Mouse (Mus musculus) heart, embryonic 10.5 days (tissue): Measurements from ENCODE around the gene Cisd3. TPM values are rescaled to one million over a fixed set of nuclear protein-coding genes. Genes with fewer than 3 reads are reported as not detected.

Experiments
- DNase-seq: peaks from one replicate; pipeline ENCODE4 v3.0.0-alpha.2; 2017; ENCODE audit warnings: low spot score
- H3K27ac ChIP-seq: fragments of 300-500 bp; sonication (generic); 2 replicates; pipeline ENCODE4 v1.5.1; 2016; ENCODE audit warnings: mild to moderate bottlenecking
- H3K27me3 ChIP-seq: fragments of 300-500 bp; sonication (generic); 2 replicates; pipeline ENCODE4 v1.6.1; 2016; ENCODE audit warnings: mild to moderate bottlenecking; ENCODE audit not compliant: poor library complexity, insufficient read depth, severe bottlenecking
- H3K36me3 ChIP-seq: fragments of 300-500 bp; sonication (generic); 2 replicates; pipeline ENCODE4 v1.6.1; 2016; ENCODE audit warnings: mild to moderate bottlenecking, moderate library complexity
- H3K4me1 ChIP-seq: fragments of 300-500 bp; sonication (generic); 2 replicates; pipeline ENCODE4 v1.6.1; 2016; ENCODE audit warnings: mild to moderate bottlenecking
- H3K4me3 ChIP-seq: fragments of 300-500 bp; sonication (generic); 2 replicates; pipeline ENCODE4 v1.5.1; 2016; ENCODE audit warnings: mild to moderate bottlenecking, moderate library complexity
- H3K9me3 ChIP-seq: fragments of 300-500 bp; sonication (generic); 2 replicates; pipeline ENCODE4 v1.6.1; 2016; ENCODE audit warnings: mild to moderate bottlenecking, moderate library complexity
- WGBS: fragments of 180-500 bp; shearing (Covaris S2); methylation state at CpG from one replicate; pipeline ENCODE4 v1.1.7; 2016; 5-methylcytosine and 5-hydroxymethylcytosine counted together
- polyA plus RNA-seq: library from polyadenylated mRNA; unstranded; fragments of >200 nt; fragmentation: Nextera tagmentation; extraction: Ambion mirVana; gene quantifications from 2 replicates; pipeline ENCODE4 v1.2.1, GENCODE M21; 2016

The Cisd3 gene
- polyA plus RNA-seq, 1 experiment from 2014 or later = 49.8 TPM

- peak overlapping the region; percentile 91 for H3K4me3 ChIP-seq
Observed at GRCm38 (mm10) chr11:97658751-97659266, 26.8 kb upstream of the Cisd3 start.

DNA sequence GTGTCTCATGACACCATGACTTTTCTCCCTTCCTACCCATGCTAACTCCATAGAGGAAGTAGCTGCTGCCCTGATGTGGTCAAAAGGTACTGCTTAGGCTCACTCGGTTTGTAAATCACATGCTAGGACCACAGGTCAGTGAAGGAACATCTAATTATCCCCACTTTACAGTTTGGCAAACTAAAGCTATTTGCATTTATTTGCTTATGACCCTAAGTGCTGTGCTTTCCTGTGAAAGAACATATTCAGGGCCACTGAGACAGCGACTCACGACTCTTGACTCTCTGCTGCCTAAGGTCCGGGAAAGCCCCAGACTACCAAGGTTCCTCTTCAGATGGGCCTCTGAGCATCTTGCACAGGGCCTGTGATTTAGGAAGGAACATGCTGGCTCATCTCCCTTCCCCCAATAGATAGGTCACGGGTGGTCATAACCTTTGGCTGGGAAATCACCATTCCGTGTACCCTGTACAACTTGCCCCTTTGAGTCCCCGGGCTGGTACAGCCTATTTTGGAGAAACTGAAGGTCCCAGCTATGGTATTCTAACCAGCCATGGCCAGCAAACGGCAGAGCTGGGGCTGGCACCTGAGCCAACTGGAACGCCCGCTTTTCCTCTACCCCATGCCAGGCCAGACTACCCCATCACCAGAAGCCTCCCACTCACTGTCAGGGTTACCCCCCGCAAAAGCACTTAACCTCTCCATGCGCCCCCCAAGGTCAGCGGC is 26.2 kb upstream of the Cisd3 start:
- Histone ChIP-seq H3K36me3 (no peaks in the 10 kb centered on the region), H3K27ac (peak overlapping the region; percentile 97), H3K4me3 (peak overlapping the region; percentile 91), H3K27me3 (0 out of 2 replicates have a peak, but pooled peaks cover 11% of the 10 kb centered on the region), H3K9me3 (no peaks in the 10 kb centered on the region), H3K4me1 (peaks cover 62% of the 10 kb centered on the region)
- no peak for DNase-seq
- WGBS = 12% methylated on average over 13 of the region's 13 CpGs

More at GRCm38 (mm10) chr11:97658751-97659266, 26.8 kb upstream of the Cisd3 start:
- Histone ChIP-seq H3K9me3 (no peaks in the 10 kb centered on the region), H3K27me3 (0 out of 2 replicates have a peak, but pooled peaks cover 11% of the 10 kb centered on the region), H3K4me1 (peaks cover 58% of the 10 kb centered on the region), H3K36me3 (no peaks in the 10 kb centered on the region), H3K27ac (peak overlapping the region; percentile 97)
- DNase-seq = no peak
- 24% methylated on average over 11 of the region's 11 CpGs for WGBS

DNA sequence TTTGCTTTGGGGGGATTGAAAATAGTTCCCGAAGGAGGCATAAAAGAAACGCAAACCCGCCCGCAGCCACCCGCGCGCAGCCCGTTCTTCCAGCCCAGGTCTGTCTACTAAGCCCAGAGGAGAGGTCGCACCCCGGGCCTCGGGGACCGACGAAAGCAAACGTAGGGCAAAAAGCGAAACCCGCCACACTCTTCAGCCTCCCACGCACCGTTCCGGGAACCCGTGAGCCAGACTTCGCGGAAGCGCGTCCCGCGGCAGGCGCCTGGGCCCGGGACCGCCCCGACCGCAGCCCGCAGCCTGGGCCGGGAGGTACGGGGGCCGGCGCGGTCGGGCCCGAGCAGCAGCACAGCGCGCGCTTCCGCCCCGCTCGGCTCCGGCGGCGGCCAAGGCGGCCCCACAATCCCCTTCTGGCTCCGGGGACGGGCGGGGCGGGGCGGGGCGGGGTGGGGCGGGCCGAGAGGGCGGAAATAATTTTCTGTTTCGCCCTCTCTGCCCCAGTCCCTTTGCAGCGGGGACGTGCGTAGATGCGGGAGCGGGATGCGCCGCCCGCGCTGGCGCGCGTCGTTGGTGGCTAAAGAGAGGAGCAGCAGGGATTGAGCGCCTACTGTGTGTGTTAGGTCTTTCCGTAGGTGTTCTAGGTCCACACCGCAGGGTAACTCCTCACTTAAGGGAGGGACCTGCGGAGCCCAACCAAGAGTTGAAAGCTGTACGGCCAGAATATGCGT is 25.5 kb upstream of the Cisd3 start:
- H3K4me1 ChIP-seq = peaks cover 70% of the 10 kb centered on the region
- peaks cover 1% of the 10 kb centered on the region for H3K36me3 ChIP-seq
- 0 out of 2 replicates have a peak, but pooled peaks cover 11% of the 10 kb centered on the region for H3K27me3 ChIP-seq
- DNase-seq = peak; percentile 91
- H3K4me3 ChIP-seq = peak overlapping the region; percentile 91
- no peaks in the 10 kb centered on the region for H3K9me3 ChIP-seq
- peak overlapping the region; percentile 97 for H3K27ac ChIP-seq
- WGBS = under 1% methylated on average over 77 of the region's 78 CpGs

GRCm38 (mm10) chr11:97660734-97661647 is 24.6 kb upstream of the Cisd3 start:
- 5% methylated on average over 27 of the region's 27 CpGs for WGBS

DNA sequence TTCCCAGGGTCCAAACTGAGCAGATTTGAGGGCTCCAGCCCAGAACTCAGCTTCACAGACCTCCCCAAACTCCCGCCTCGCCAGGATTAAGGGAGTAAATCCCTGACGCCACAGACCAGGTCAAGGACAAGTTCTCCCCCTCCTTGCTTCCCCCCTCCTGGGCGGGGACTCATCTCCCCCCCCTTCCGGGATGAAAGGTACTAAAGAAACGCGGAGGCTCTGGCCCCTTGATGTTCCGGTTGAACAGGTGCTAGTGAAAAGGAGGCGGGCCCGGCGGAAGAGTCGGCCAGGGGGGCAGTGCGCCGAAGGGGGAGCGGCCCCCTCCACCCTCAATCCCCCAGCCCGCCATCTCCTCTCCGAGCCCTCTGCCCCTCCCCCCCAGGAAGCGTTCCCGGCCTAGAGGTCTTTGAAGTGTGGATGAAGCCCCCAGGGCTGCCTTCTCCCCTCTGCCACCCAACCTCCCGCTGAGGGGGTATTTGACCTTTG is 23.9 kb upstream of the Cisd3 start:
- Histone ChIP-seq H3K27me3 (0 out of 2 replicates have a peak, but pooled peaks cover 11% of the 10 kb centered on the region), H3K4me1 (peaks cover 70% of the 10 kb centered on the region), H3K4me3 (peak overlapping the region; percentile 91), H3K36me3 (peaks cover 16% of the 10 kb centered on the region), H3K27ac (peak overlapping the region; percentile 97), H3K9me3 (no peaks in the 10 kb centered on the region)
- WGBS = under 1% methylated on average over 20 of the region's 20 CpGs
- DNase-seq = no peak

More at GRCm38 (mm10) chr11:97660734-97661647, 24.6 kb upstream of the Cisd3 start:
- H3K36me3 ChIP-seq = peaks cover 9% of the 10 kb centered on the region
- peak overlapping the region; percentile 97 for H3K27ac ChIP-seq
- H3K9me3 ChIP-seq = no peaks in the 10 kb centered on the region
- H3K27me3 ChIP-seq = 0 out of 2 replicates have a peak, but pooled peaks cover 11% of the 10 kb centered on the region
- peak overlapping the region; percentile 91 for H3K4me3 ChIP-seq
- DNase-seq = no peak
- H3K4me1 ChIP-seq = peaks cover 74% of the 10 kb centered on the region

DNA sequence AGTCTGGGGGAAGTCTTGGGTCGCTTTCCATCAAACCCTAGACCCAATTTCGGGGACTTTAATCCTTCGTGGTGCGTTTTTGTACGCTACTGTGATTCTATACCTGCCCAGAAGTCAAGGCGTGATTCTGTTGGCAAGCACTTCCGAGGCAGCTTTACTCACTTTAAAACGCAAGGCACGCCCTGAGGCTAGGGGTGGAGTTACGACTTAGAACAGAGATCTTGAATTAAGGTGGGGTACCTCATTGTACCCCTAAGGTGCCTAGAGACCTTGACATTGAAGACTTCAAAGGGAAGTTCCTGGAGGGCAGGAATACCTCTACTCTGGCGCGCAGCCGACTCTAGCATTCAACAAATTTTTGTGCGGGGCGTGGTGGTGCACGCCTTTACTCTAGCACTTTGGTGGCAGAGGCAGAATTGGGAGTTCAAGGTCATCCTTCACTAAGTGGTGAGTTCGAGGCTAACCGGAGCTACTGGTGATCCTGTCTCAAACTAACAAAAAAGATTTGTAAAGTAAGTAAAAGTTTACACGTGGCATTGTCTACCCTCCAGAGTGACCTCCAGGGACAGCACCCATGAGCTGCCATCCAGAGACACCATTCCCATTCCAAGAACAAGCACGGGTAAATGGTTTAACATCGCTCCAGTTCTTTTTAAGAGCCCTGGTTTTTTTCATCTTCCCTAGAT is 23.3 kb upstream of the Cisd3 start:
- no peak for DNase-seq
- H3K27me3 ChIP-seq = 0 out of 2 replicates have a peak, but pooled peaks cover 11% of the 10 kb centered on the region
- peaks cover 67% of the 10 kb centered on the region for H3K4me1 ChIP-seq
- H3K9me3 ChIP-seq = no peaks in the 10 kb centered on the region
- WGBS = under 1% methylated on average over 21 of the region's 21 CpGs
- H3K4me3 ChIP-seq = peak overlapping the region; percentile 91
- peaks cover 23% of the 10 kb centered on the region for H3K36me3 ChIP-seq
- peak overlapping the region; percentile 97 for H3K27ac ChIP-seq

DNA sequence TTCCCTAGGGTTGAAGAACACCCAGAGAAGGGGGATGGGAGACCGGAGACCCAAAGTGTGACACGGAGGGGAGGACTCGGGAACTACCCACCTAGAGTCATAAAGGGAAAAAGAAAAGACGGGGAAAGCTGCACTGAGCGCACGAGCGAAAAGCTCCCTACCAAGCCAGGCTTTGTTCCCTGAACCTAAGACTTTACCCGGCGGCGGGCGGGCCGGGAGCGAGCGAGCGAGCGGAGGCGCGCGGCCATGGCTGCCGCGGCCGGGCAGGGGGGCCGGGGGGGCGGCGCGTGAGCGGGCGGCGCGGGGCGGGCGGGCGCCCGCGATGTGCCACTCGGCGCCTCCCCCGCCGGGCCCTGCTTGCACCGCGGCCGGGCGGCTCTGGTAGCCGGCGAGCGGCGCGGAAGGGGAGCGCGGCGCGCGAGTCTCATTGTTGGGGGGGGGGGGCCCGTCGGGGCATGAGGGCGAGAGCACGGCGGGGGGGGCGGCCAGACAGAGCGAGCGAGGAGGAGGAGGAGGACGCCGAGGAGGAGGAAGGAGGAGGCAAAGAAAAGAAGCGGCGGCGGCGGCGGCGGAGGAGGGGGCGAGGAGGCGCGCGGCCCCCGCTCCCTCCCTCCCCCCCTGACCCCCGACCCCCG is 22.6 kb upstream of the Cisd3 start, which contains the start of gene Mllt6:
TSS of gene Mllt6 (plus strand) at position 522 of the 635 bp plus-strand sequence.
- WGBS = 6% methylated on average over 53 of the region's 76 CpGs
- Histone ChIP-seq H3K9me3 (no peaks in the 10 kb centered on the region), H3K36me3 (peaks cover 29% of the 10 kb centered on the region), H3K27me3 (0 out of 2 replicates have a peak, but pooled peaks cover 11% of the 10 kb centered on the region), H3K27ac (peak within 1 kb of the TSS; percentile 97), H3K4me3 (peak within 1 kb of the TSS; percentile 91), H3K4me1 (peaks cover 66% of the 10 kb centered on the region)
- peak; percentile 89 for DNase-seq

- WGBS = under 1% methylated on average over 43 of the region's 57 CpGs
- DNase-seq = no peak
- Histone ChIP-seq H3K9me3 (no peaks in the 10 kb centered on the region), H3K4me3 (peak overlapping the region; percentile 91), H3K36me3 (peaks cover 36% of the 10 kb centered on the region), H3K27me3 (0 out of 2 replicates have a peak, but pooled peaks cover 11% of the 10 kb centered on the region), H3K27ac (peak overlapping the region; percentile 97), H3K4me1 (peaks cover 69% of the 10 kb centered on the region)
Observed at GRCm38 (mm10) chr11:97663528-97664338, 21.9 kb upstream of the Cisd3 start.

- WGBS = under 1% methylated on average over 6 of the region's 8 CpGs
- no peak for DNase-seq
- Histone ChIP-seq H3K27ac (peak overlapping the region; percentile 97), H3K9me3 (no peaks in the 10 kb centered on the region), H3K36me3 (peaks cover 42% of the 10 kb centered on the region), H3K4me3 (peak overlapping the region; percentile 91), H3K4me1 (peaks cover 69% of the 10 kb centered on the region), H3K27me3 (0 out of 2 replicates have a peak, but pooled peaks cover 11% of the 10 kb centered on the region)
Observed at GRCm38 (mm10) chr11:97664339-97664665, 21.3 kb upstream of the Cisd3 start.

DNA sequence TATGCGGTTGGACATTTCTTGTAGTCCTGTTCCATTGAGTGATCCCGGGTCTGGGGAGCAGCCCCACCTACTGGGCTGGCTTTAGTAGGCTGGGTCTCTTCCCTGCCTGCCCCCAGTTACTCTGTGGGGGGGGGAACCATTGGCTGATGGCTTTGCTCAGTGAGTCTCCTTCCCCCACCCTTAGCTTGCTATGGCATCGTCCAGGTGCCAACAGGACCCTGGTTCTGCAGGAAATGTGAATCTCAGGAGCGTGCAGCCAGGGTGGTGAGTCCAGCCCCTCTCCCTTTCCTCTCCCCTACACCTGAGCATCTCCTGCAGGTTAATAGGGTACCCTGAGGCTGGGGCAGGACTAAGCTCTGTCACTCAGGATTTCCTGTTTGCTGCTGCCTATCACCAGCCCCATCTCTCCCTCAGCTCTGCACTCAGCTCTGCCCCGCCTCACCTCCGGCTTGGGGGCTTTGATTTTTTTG is 20.8 kb upstream of the Cisd3 start:
- peak overlapping the region; percentile 97 for H3K27ac ChIP-seq
- H3K4me1 ChIP-seq = peaks cover 69% of the 10 kb centered on the region
- H3K9me3 ChIP-seq = no peaks in the 10 kb centered on the region
- WGBS = 33% methylated on average over 6 of the region's 6 CpGs
- DNase-seq = no peak
- peak overlapping the region; percentile 91 for H3K4me3 ChIP-seq
- peaks cover 44% of the 10 kb centered on the region for H3K36me3 ChIP-seq
- 0 out of 2 replicates have a peak, but pooled peaks cover 11% of the 10 kb centered on the region for H3K27me3 ChIP-seq
